Mouse (Mus musculus): ENCODE data around the gene Igf2. TPM values are rescaled to one million over a fixed set of nuclear protein-coding genes. Genes with fewer than 3 reads are reported as not detected.
A peak's percentile ranks its signal among the peaks of the same experiment; 100 is the strongest.

The Igf2 gene
- polyA plus RNA-seq (2015; fragmentation: Nextera tagmentation; extraction: Ambion mirVana), result 1,357 and 1,430 TPM in 2 replicates

DNA sequence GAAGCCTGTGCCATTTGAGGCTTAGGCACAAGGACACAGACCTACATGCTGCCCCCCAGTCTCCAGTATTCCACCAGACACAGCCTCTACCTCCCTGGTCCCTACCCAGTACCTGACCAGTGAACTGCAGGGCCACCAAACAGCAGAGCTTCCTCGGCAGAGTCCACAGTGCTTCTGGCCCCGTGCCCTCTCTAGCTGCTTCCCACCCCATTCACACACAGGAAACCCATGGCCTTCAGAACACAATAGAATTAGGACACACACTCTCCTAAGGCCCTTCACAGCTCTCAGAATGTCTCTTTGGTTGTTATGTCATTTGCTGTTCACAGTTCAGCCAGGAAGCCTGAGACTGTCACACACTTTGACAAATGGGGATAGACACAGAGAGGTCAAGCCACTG is at the start of gene Igf2:
Gene Igf2 (minus strand): TSS at position 158 of the 400 bp plus-strand sequence.
- Histone ChIP-seq H3K4me3 (peak within 1 kb of the TSS; percentile 25), H3K27ac (replicated peaks) (peak within 1 kb of the TSS; percentile 39), H3K4me2 (peak within 1 kb of the TSS; percentile 78)

DNA sequence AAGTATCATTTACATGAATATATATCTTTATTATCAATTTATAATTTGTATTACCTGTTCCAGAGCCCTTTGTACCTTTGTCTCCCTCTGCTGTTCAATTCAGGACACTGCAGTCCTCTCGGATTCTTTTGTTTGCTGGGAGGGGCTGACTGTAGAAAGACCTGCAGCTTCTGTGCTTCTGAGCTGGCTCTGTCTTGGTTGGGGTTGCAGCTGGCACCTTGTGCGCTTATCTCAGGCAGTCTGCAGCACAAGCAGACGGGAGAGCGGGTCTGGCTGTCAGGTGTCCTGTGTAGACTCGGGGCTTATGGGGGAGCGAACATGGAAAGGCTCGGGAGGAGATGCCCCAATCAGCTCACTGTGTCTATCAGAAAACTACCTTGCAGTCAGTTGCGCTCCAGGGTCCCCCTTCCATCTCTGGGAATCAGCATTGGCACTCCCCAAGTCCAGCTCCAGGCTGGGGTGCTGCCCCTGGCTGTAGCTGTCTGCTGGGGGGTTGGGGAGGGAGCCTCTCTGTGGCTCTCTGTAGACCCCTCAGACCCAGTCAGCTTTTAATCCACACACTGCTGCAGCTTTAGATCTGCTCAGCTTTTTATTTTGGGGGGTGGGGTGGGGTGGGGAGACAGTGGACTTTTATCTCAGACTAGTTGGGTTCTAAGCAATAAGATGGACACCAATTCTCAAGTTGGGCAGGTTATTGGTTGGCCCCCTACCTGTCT is 48.3 kb upstream of the Igf2 start:
- H3K9me3 ChIP-seq, result no peaks in the 10 kb centered on the region
- peak overlapping the region; percentile 32 for H3K4me3 ChIP-seq
- no peak for ATAC-seq (ENCODE audit: extremely low read depth, insufficient number of reproducible peaks, low FRiP score, low TSS enrichment)
- no peak overlapping the region for H3K27ac ChIP-seq (replicated peaks)
- H3K9ac ChIP-seq, result peak overlapping the region; percentile 71
- no peaks in the 10 kb centered on the region for H3K36me3 ChIP-seq
- 15% methylated on average over 8 of the region's 8 CpGs for WGBS
- H3K4me2 ChIP-seq, result peak overlapping the region; percentile 65
- H3K4me1 ChIP-seq, result no peaks in the 10 kb centered on the region
- H3K27me3 ChIP-seq (replicated peaks), result no peaks in the 10 kb centered on the region

More for the DNA sequence above, at the start of gene Igf2:
- H3K27me3 ChIP-seq (replicated peaks), result peaks cover 48% of the 10 kb centered on the region
- ATAC-seq (ENCODE audit: extremely low read depth, insufficient number of reproducible peaks, low FRiP score, low TSS enrichment), result no peak
- 70% methylated on average over 2 of the region's 2 CpGs for WGBS
- peaks cover 34% of the 10 kb centered on the region for H3K9me3 ChIP-seq
- peaks cover 21% of the 10 kb centered on the region; the same call in 1 of the 2 replicates for H3K4me1 ChIP-seq
- H3K9ac ChIP-seq, result peak within 1 kb of the TSS; percentile 98
- H3K36me3 ChIP-seq, result peaks cover 54% of the 10 kb centered on the region

DNA sequence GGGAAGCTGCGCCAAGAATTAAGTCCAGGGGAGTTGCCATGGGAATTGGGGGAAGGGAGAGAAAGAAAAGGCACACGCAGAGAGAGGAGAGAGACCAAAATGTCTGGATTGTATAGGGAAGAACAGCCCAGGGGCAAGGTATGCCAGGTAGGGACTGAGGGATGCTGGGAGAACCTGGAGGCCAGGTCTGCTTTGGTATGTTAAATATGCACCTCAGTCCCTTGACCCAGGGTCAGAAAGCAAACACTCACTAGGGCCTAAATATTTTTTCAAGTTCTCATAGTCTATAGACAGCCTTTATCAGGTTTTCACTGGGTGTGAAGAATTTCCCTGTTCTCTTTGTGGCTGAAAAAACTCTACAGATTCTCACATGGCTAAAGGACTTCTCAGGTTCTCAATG is 40.3 kb upstream of the Igf2 start:
- no peak for ATAC-seq (ENCODE audit: extremely low read depth, insufficient number of reproducible peaks, low FRiP score, low TSS enrichment)
- Histone ChIP-seq H3K4me2 (no peak overlapping the region), H3K9ac (no peak overlapping the region), H3K27me3 (replicated peaks) (no peaks in the 10 kb centered on the region), H3K27ac (replicated peaks) (no peak overlapping the region), H3K4me3 (no peak overlapping the region), H3K4me1 (no peaks in the 10 kb centered on the region), H3K36me3 (no peaks in the 10 kb centered on the region), H3K9me3 (no peaks in the 10 kb centered on the region)
- 83% methylated on average over 2 of the region's 2 CpGs for WGBS

DNA sequence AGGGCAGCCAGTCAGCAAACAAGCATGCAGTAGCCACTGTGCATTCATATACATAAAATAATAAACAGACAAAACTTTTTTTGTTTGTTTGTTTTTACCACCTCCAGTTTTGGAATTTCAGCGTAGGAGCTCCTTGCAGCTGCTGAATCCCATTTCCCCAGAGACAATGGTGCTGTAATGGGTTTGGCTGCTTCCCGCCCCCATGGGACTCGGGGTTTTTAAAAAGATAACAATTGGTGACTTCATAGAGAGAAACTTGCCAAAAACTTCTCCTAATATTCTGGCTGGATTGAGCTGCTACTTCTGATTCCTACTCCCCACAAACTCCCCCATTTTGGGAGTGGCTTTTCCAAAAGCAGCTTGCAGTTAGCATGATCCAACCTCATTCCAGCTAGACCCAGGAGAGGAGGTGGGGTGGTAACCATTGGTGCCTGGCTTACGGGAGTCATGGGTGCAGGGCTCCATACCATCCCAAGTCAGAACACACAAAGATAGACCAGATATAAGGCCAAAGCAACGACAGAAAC is 32.8 kb upstream of the Igf2 start:
- H3K27ac ChIP-seq (replicated peaks), result no peak overlapping the region
- H3K36me3 ChIP-seq, result no peaks in the 10 kb centered on the region
- H3K4me2 ChIP-seq, result no peak overlapping the region
- no peaks in the 10 kb centered on the region for H3K27me3 ChIP-seq (replicated peaks)
- no peak for ATAC-seq (ENCODE audit: extremely low read depth, insufficient number of reproducible peaks, low FRiP score, low TSS enrichment)
- no peak overlapping the region for H3K9ac ChIP-seq
- no peak overlapping the region for H3K4me3 ChIP-seq
- no peaks in the 10 kb centered on the region for H3K4me1 ChIP-seq
- no peaks in the 10 kb centered on the region for H3K9me3 ChIP-seq
- 54% methylated on average over 5 of the region's 5 CpGs for WGBS

DNA sequence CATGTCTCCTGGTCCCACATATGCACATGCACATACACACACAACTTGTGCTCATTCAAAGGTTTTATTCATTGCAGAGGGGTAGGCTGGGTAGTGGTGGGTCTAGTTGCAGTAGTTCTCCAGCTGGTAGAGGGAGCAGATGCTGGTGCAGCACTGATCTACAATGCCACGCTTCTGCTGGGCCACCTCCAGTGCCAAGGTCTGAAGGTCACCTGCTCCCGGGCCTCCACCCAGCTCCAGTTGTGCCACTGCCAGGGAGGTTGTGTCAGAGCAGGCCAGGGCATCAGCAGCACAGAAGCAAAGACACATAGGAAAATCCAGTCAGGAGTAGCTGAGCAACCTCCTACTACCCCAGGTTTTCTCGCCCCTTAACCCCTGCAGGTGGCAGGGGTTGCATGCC is 12.0 kb upstream of the Igf2 start:
- no peak overlapping the region for H3K27ac ChIP-seq (replicated peaks)
- no peaks in the 10 kb centered on the region for H3K27me3 ChIP-seq (replicated peaks)
- no peak overlapping the region for H3K4me3 ChIP-seq
- no peak overlapping the region for H3K4me2 ChIP-seq
- no peaks in the 10 kb centered on the region for H3K36me3 ChIP-seq
- no peaks in the 10 kb centered on the region for H3K9me3 ChIP-seq
- 81% methylated on average over 3 of the region's 3 CpGs for WGBS
- ATAC-seq (ENCODE audit: extremely low read depth, insufficient number of reproducible peaks, low FRiP score, low TSS enrichment), result no peak
- H3K9ac ChIP-seq, result no peak overlapping the region
- 0 out of 2 replicates have a peak, but pooled peaks cover 4% of the 10 kb centered on the region for H3K4me1 ChIP-seq

- Histone ChIP-seq H3K4me2 (no peak overlapping the region), H3K9ac (no peak overlapping the region), H3K27ac (replicated peaks) (no peak overlapping the region), H3K27me3 (replicated peaks) (no peaks in the 10 kb centered on the region), H3K9me3 (peaks cover 14% of the 10 kb centered on the region), H3K36me3 (peaks cover 6% of the 10 kb centered on the region; the same call in 1 of the 2 replicates), H3K4me1 (0 out of 2 replicates have a peak, but pooled peaks cover 4% of the 10 kb centered on the region), H3K4me3 (no peak overlapping the region)
- WGBS, result 4% methylated on average over 3 of the region's 3 CpGs
- no peak for ATAC-seq (ENCODE audit: extremely low read depth, insufficient number of reproducible peaks, low FRiP score, low TSS enrichment)
These were observed 9.0 kb upstream of the Igf2 start for GRCm38 (mm10) chr7:142675644-142676043.

- 66% methylated on average over 6 of the region's 6 CpGs for WGBS
- no peak for ATAC-seq (ENCODE audit: extremely low read depth, insufficient number of reproducible peaks, low FRiP score, low TSS enrichment)
- peaks cover 18% of the 10 kb centered on the region for H3K9me3 ChIP-seq
- H3K36me3 ChIP-seq, result peaks cover 6% of the 10 kb centered on the region
- no peak overlapping the region for H3K9ac ChIP-seq
- H3K4me3 ChIP-seq, result no peak overlapping the region
- no peak overlapping the region for H3K4me2 ChIP-seq
- H3K27ac ChIP-seq (replicated peaks), result no peak overlapping the region
- 0 out of 2 replicates have a peak, but pooled peaks cover 4% of the 10 kb centered on the region for H3K4me1 ChIP-seq
- no peaks in the 10 kb centered on the region for H3K27me3 ChIP-seq (replicated peaks)
These were observed 8.5 kb upstream of the Igf2 start for GRCm38 (mm10) chr7:142675141-142675540.

DNA sequence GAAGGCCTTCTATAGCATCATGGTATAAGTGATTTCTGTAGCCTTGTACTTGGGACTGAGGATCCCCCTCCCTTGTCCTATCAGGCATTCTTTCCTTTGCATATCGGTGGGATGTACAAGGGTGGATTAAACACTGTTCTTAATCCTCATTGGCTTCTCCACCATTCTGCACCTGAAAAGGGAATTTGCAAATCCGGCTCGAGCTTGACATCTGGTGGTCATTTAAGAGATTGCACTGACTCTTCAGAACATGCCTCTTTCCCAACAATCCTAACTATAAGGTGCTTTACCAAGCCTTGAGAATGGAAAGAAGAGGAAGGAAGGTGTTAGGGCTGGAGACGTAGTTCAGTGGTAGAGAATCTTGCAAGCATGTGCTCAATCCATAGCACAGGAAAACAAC is 5.5 kb upstream of the Igf2 start:
- 15% methylated on average over 4 of the region's 4 CpGs for WGBS
- H3K9me3 ChIP-seq, result peaks cover 38% of the 10 kb centered on the region
- H3K27ac ChIP-seq (replicated peaks), result no peak overlapping the region
- no peak overlapping the region for H3K4me2 ChIP-seq
- no peak for ATAC-seq (ENCODE audit: extremely low read depth, insufficient number of reproducible peaks, low FRiP score, low TSS enrichment)
- peaks cover 36% of the 10 kb centered on the region for H3K36me3 ChIP-seq
- no peak overlapping the region for H3K4me3 ChIP-seq
- H3K27me3 ChIP-seq (replicated peaks), result no peaks in the 10 kb centered on the region
- H3K4me1 ChIP-seq, result 0 out of 2 replicates have a peak, but pooled peaks cover 4% of the 10 kb centered on the region
- H3K9ac ChIP-seq, result no peak overlapping the region

DNA sequence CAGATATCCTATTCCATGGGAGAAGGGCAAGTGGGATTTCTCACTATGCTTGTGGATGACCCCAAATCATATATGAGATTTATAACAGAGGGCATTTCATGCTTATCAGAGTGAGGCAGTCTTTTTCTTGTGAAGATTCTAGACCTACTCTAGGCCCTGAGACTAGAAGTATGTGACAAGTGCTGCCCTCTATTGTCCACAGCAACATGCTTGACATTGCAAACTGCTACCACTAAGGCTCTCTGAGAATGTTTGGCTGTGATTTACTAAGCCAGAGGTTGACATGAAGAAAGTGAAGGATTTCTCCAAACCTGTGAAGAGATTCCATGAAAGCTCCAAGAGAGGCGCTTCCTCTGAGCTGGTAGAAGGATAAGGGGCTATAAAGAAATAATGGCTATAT is 4.5 kb upstream of the Igf2 start:
- Histone ChIP-seq H3K4me1 (0 out of 2 replicates have a peak, but pooled peaks cover 4% of the 10 kb centered on the region), H3K27ac (replicated peaks) (no peak overlapping the region), H3K4me2 (no peak overlapping the region), H3K9me3 (peaks cover 38% of the 10 kb centered on the region), H3K27me3 (replicated peaks) (peaks cover 8% of the 10 kb centered on the region), H3K9ac (no peak overlapping the region), H3K36me3 (peaks cover 46% of the 10 kb centered on the region), H3K4me3 (no peak overlapping the region)
- WGBS, result 91% methylated on average over 1 of the region's 1 CpGs
- ATAC-seq (ENCODE audit: extremely low read depth, insufficient number of reproducible peaks, low FRiP score, low TSS enrichment), result no peak

- 76% methylated on average over 23 of the region's 23 CpGs for WGBS
- H3K4me2 ChIP-seq, result no peak within 1 kb of the TSS
- 0 out of 2 replicates have a peak, but pooled peaks cover 9% of the 10 kb centered on the region for H3K4me1 ChIP-seq
- peaks cover 19% of the 10 kb centered on the region for H3K27me3 ChIP-seq (replicated peaks)
- no peak for ATAC-seq (ENCODE audit: extremely low read depth, insufficient number of reproducible peaks, low FRiP score, low TSS enrichment)
- H3K27ac ChIP-seq (replicated peaks), result no peak within 1 kb of the TSS
- H3K9ac ChIP-seq, result no peak within 1 kb of the TSS
- H3K36me3 ChIP-seq, result peaks cover 54% of the 10 kb centered on the region
- H3K9me3 ChIP-seq, result peaks cover 38% of the 10 kb centered on the region
- H3K4me3 ChIP-seq, result no peak within 1 kb of the TSS
These were observed 3.4 kb upstream of the Igf2 start, which contains the start of gene Gm49394 for GRCm38 (mm10) chr7:142669751-142670625. Gene Gm49394 (minus strand): TSS chr7:142669942.

- Histone ChIP-seq H3K27ac (replicated peaks) (no peak overlapping the region), H3K27me3 (replicated peaks) (peaks cover 35% of the 10 kb centered on the region), H3K36me3 (peaks cover 54% of the 10 kb centered on the region), H3K4me2 (no peak overlapping the region), H3K4me3 (no peak overlapping the region), H3K9me3 (peaks cover 38% of the 10 kb centered on the region), H3K9ac (no peak overlapping the region), H3K4me1 (peaks cover 21% of the 10 kb centered on the region; the same call in 1 of the 2 replicates)
- 100% methylated on average over 1 of the region's 1 CpGs for WGBS
- no peak for ATAC-seq (ENCODE audit: extremely low read depth, insufficient number of reproducible peaks, low FRiP score, low TSS enrichment)
These were observed 1.7 kb upstream of the Igf2 start for GRCm38 (mm10) chr7:142668328-142668727.

All from heart, embryonic 13.5 days (tissue).